Mouse (Mus musculus) neural tube, embryonic 11.5 days (tissue): ENCODE data around the gene Ctnnd2. TPM values are rescaled to one million over a fixed set of nuclear protein-coding genes. Genes with fewer than 3 reads are reported as not detected.

Experiments used
- ATAC-seq: fragments of 200-750 bp; cut with Nextera tagmentation; 2 replicates; pipeline ENCODE4 v1.8.0; 2017; ENCODE audit warnings: moderate number of reproducible peaks, mild to moderate bottlenecking, moderate TSS enrichment, moderate library complexity; ENCODE audit not compliant: insufficient read depth, low FRiP score, low TSS enrichment
- DNase-seq: peaks from one replicate; pipeline ENCODE4 v3.0.0-alpha.2; 2015; ENCODE audit warnings: low spot score
- H3K27ac ChIP-seq: fragments of 300-500 bp; sonication (generic); 2 replicates; pipeline ENCODE4 v1.5.1; 2014; ENCODE audit warnings: low read depth, mild to moderate bottlenecking, low read length
- H3K27me3 ChIP-seq: fragments of 300-500 bp; sonication (generic); 2 replicates; pipeline ENCODE4 v1.6.1; 2014; ENCODE audit warnings: mild to moderate bottlenecking, low read length, mixed read lengths; ENCODE audit not compliant: control insufficient read depth, insufficient read depth
- H3K36me3 ChIP-seq: fragments of 300-500 bp; sonication (generic); 2 replicates; pipeline ENCODE4 v1.6.1; 2014; ENCODE audit warnings: mild to moderate bottlenecking, low read length, moderate library complexity, mixed read lengths; ENCODE audit not compliant: control insufficient read depth, insufficient read depth
- H3K4me1 ChIP-seq: fragments of 300-500 bp; sonication (generic); 2 replicates; pipeline ENCODE4 v1.6.1; 2014; ENCODE audit warnings: low read length, mixed read lengths; ENCODE audit not compliant: control insufficient read depth, insufficient read depth
- H3K4me2 ChIP-seq: fragments of 300-500 bp; sonication (generic); 2 replicates; pipeline ENCODE4 v1.6.1; 2014; ENCODE audit warnings: low read depth, mild to moderate bottlenecking, moderate library complexity
- H3K4me3 ChIP-seq: fragments of 300-500 bp; sonication (generic); 2 replicates; pipeline ENCODE4 v1.5.1; 2014; ENCODE audit warnings: low read depth, low read length
- H3K9ac ChIP-seq: fragments of 300-500 bp; sonication (generic); 2 replicates; pipeline ENCODE4 v1.6.1; 2014; ENCODE audit warnings: mild to moderate bottlenecking, low read length
- H3K9me3 ChIP-seq: fragments of 300-500 bp; sonication (generic); 2 replicates; pipeline ENCODE4 v1.6.1; 2016; ENCODE audit warnings: low read length; ENCODE audit not compliant: control insufficient read depth
- WGBS: fragments of 180-500 bp; shearing (Covaris S2); extraction: QIAGEN DNeasy Blood & Tissue Kit; methylation state at CpG from one replicate; pipeline ENCODE4 v1.1.7; 2014; 5-methylcytosine and 5-hydroxymethylcytosine counted together
- polyA plus RNA-seq: library from polyadenylated mRNA; unstranded; fragments of >200 nt; fragmentation: Nextera tagmentation; extraction: Ambion mirVana; gene quantifications from 2 replicates; pipeline ENCODE4 v1.2.1, GENCODE M21; 2014

The Ctnnd2 gene
- polyA plus RNA-seq, 1 experiment from 2014 or later: 24.0 TPM

DNA sequence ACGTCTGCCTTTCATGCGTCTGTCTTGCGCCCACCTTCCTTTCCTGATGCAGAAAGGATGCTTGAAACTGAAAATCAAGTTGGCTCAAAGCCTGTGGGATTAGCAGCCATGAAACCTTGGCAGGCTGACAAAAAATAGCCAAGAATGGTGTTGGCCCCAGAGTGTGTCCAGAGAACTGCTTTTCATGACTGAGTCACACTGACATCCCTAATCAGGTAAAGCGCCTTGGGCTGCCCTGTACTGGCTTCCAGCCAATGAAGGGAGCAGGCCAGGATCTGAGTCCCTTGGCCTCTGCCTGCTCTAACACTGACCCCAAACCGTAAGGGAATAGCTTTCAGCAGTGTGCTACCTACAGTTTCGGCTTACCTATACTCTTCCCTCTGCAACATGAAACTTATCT is 713.0 kb downstream of the Ctnnd2 start:
- no peaks in the 10 kb centered on the region for H3K36me3 ChIP-seq
- no peak overlapping the region for H3K4me3 ChIP-seq
- no peaks in the 10 kb centered on the region for H3K27me3 ChIP-seq
- no peaks in the 10 kb centered on the region for H3K9me3 ChIP-seq
- H3K27ac ChIP-seq: no peak overlapping the region
- no peak overlapping the region for H3K9ac ChIP-seq
- no peak for DNase-seq
- 92% methylated on average over 6 of the region's 6 CpGs for WGBS
- ATAC-seq: no peak
- H3K4me1 ChIP-seq: no peaks in the 10 kb centered on the region
- H3K4me2 ChIP-seq: no peak overlapping the region

DNA sequence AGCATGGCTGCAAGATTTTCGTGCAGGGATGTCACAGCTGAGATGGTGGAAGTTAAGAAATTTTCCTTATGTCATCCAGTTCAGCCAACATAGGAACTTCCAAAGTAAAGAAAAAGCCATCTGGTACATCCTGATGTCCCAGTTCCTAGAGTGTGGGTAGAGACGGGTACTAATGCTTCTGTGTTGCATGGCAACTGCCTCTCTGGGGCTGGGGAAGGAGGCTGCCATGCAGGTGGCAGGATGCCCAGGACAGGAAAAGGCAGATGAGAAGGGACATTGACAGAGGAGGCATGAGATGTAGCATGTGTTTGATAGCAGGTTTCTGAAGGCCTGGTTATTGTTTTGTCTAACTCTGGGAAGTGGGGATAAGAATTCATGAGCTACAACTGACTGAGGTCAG is 715.2 kb downstream of the Ctnnd2 start:
- ATAC-seq (no peak), DNase-seq (no peak)
- H3K36me3 ChIP-seq: no peaks in the 10 kb centered on the region
- no peak overlapping the region for H3K4me3 ChIP-seq
- 86% methylated on average over 2 of the region's 2 CpGs for WGBS
- no peaks in the 10 kb centered on the region for H3K27me3 ChIP-seq
- H3K27ac ChIP-seq: no peak overlapping the region
- no peak overlapping the region for H3K9ac ChIP-seq
- H3K4me2 ChIP-seq: no peak overlapping the region
- H3K9me3 ChIP-seq: no peaks in the 10 kb centered on the region
- no peaks in the 10 kb centered on the region for H3K4me1 ChIP-seq

DNA sequence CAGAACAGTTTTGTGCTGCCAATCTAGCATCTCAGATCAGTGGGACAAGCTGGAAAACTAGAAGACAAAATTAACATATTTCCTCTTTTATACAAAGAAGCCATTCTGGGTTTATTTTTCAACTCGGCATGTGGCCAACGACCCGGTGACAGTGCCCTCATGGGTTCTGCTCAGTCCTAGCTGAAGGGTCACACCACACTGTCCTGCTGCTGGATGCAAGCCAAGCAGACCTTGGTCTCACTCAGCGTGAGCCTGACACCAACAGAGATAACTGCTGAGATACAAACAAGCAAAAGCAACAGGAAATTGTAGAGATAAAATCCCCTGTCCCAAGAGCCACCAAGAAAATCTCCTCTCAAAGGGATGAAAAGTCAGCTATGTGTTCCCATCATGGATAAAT is 719.6 kb downstream of the Ctnnd2 start:
- H3K27me3 ChIP-seq: no peaks in the 10 kb centered on the region
- H3K4me1 ChIP-seq: no peaks in the 10 kb centered on the region
- H3K9me3 ChIP-seq: no peaks in the 10 kb centered on the region
- H3K36me3 ChIP-seq: no peaks in the 10 kb centered on the region
- no peak overlapping the region for H3K9ac ChIP-seq
- no peak overlapping the region for H3K4me2 ChIP-seq
- DNase-seq (no peak), ATAC-seq (no peak)
- WGBS: 70% methylated on average over 4 of the region's 4 CpGs
- no peak overlapping the region for H3K4me3 ChIP-seq
- no peak overlapping the region for H3K27ac ChIP-seq

DNA sequence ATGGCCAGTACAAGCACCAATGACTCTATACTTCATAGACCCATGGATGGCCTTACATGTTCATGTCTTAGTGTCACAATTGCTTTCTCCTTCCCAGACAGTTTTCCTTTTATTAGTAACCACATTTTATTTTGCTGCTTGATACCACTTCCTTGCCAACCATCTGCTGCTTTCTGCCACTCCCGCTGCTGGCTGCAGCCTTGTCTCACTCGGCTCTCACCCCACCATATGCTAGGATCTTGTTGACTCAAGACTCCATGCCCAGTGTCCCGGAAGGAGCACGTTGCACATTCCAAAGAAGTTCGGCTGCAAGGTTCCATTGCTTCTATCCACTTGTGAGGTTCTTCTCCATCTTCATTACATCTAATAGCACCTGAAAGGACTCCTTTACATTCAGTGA is 722.7 kb downstream of the Ctnnd2 start:
- no peak for DNase-seq
- no peak for ATAC-seq
- WGBS: 80% methylated on average over 5 of the region's 5 CpGs
- Histone ChIP-seq H3K27ac (no peak overlapping the region), H3K36me3 (no peaks in the 10 kb centered on the region), H3K4me2 (no peak overlapping the region), H3K27me3 (no peaks in the 10 kb centered on the region), H3K9ac (no peak overlapping the region), H3K4me1 (no peaks in the 10 kb centered on the region), H3K9me3 (no peaks in the 10 kb centered on the region), H3K4me3 (no peak overlapping the region)

DNA sequence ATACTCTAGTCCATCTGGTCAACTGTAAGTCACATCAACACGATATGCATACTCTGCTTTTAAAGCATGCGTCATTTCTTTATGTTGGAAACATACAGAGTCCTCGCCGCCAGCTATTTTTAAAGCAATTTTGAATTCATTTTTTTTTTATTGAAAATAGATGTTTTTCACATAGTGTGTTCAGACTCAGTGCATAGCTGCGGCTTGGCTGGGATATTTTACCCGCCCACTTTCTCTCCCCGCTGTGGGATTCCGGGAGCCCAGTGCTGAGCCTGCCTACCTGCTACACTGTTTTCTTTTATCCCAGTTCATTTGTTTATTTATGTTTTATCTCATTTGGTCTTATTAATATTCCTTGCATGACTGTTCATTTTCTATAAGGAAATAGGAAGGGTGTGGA is 724.9 kb downstream of the Ctnnd2 start:
- no peak overlapping the region for H3K4me2 ChIP-seq
- no peaks in the 10 kb centered on the region for H3K27me3 ChIP-seq
- H3K9ac ChIP-seq: no peak overlapping the region
- no peak for ATAC-seq
- H3K4me3 ChIP-seq: no peak overlapping the region
- no peaks in the 10 kb centered on the region for H3K4me1 ChIP-seq
- H3K9me3 ChIP-seq: no peaks in the 10 kb centered on the region
- DNase-seq: no peak
- no peaks in the 10 kb centered on the region for H3K36me3 ChIP-seq
- H3K27ac ChIP-seq: no peak overlapping the region
- WGBS: 95% methylated on average over 8 of the region's 8 CpGs

GRCm38 (mm10) chr15:30908027-30908426 is 735.6 kb downstream of the Ctnnd2 start:
- no peak overlapping the region for H3K4me2 ChIP-seq
- H3K27me3 ChIP-seq: no peaks in the 10 kb centered on the region
- H3K27ac ChIP-seq: no peak overlapping the region
- no peak overlapping the region for H3K4me3 ChIP-seq
- no peaks in the 10 kb centered on the region for H3K4me1 ChIP-seq
- H3K9me3 ChIP-seq: no peaks in the 10 kb centered on the region
- H3K36me3 ChIP-seq: no peaks in the 10 kb centered on the region
- WGBS: 33% methylated on average over 2 of the region's 2 CpGs
- H3K9ac ChIP-seq: no peak overlapping the region
- ATAC-seq: no peak
- DNase-seq: no peak

DNA sequence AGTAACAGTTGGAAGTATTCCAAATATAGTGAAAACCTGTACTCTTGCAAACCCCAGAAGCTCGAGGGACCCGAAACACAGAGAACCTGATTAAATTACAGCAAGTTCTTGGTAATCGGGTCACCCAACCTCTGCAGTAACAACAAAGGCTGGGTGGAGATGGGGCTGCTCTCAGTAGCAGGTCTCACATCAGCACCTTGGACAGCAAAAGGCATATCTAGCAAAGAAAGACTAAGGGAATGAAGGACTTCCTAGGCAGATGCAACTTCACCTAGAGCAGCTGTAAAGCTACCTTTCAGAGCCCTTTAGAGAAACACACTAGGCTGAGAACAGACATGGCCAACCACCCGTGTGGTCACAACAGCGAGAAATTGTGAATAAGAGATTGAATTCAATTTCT is 741.0 kb downstream of the Ctnnd2 start:
- no peaks in the 10 kb centered on the region for H3K27me3 ChIP-seq
- H3K4me3 ChIP-seq: no peak overlapping the region
- no peaks in the 10 kb centered on the region for H3K4me1 ChIP-seq
- H3K27ac ChIP-seq: no peak overlapping the region
- no peak for ATAC-seq
- no peaks in the 10 kb centered on the region for H3K9me3 ChIP-seq
- WGBS: 82% methylated on average over 5 of the region's 5 CpGs
- H3K36me3 ChIP-seq: no peaks in the 10 kb centered on the region
- peak; percentile 20 for DNase-seq
- no peak overlapping the region for H3K4me2 ChIP-seq
- no peak overlapping the region for H3K9ac ChIP-seq

DNA sequence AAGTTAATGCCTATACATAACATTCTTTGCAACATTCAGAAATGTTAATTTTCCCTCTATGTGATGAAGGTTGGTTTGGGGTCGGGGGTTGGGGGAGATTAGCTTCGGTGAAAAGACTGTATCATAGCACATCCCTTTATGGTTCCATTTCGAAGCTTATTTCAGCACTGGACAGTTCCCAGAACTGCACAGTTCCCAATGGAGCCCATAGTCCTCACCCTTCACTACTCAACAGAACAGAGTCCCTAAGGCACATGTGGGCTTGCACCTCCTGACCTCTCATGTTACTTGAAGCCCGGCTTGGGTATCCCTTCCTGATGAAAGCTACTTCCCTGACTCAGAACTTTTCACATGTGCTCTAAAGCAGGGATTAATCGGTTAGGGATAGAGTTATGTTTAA is 753.4 kb downstream of the Ctnnd2 start:
- ATAC-seq: no peak

GRCm38 (mm10) chr15:30927632-30928031 is 755.2 kb downstream of the Ctnnd2 start:
- no peaks in the 10 kb centered on the region for H3K27me3 ChIP-seq
- H3K4me2 ChIP-seq: no peak overlapping the region
- H3K4me3 ChIP-seq: no peak overlapping the region
- no peaks in the 10 kb centered on the region for H3K36me3 ChIP-seq
- WGBS: 53% methylated on average over 7 of the region's 7 CpGs
- ATAC-seq: no peak
- H3K9ac ChIP-seq: no peak overlapping the region
- no peak for DNase-seq
- H3K27ac ChIP-seq: no peak overlapping the region
- H3K4me1 ChIP-seq: no peaks in the 10 kb centered on the region
- no peaks in the 10 kb centered on the region for H3K9me3 ChIP-seq

More for the DNA sequence above, 753.4 kb downstream of the Ctnnd2 start:
- no peak for DNase-seq
- H3K36me3 ChIP-seq: no peaks in the 10 kb centered on the region
- no peaks in the 10 kb centered on the region for H3K27me3 ChIP-seq
- H3K27ac ChIP-seq: no peak overlapping the region
- no peak overlapping the region for H3K4me2 ChIP-seq
- H3K4me1 ChIP-seq: no peaks in the 10 kb centered on the region
- no peak overlapping the region for H3K4me3 ChIP-seq
- 71% methylated on average over 5 of the region's 5 CpGs for WGBS
- no peaks in the 10 kb centered on the region for H3K9me3 ChIP-seq
- H3K9ac ChIP-seq: no peak overlapping the region
